Comparison of ENCODE assay signal across 32 mouse cellular contexts in genomic region chr4:136998371-136998770, GRCm38 (mm10). TPM values are rescaled to one million over a fixed set of nuclear protein-coding genes. Genes with fewer than 3 reads are reported as not detected.
"Had no signal": no experiment of that assay in that cellular context is flagged by ENCODE, and none has a peak within 500 bp of the region (broad histone marks: within the 10 kb centered on the region; RNA-seq: fewer than 3 reads in every experiment).

No protein-coding gene starts in this region.

- DNase-seq: gastrocnemius, postnatal 14 days; gastrocnemius, postnatal 36 days; heart, adult 11 months; heart, adult 2 months; heart, postnatal 14 days; heart, postnatal 36 days; kidney, adult 11 months; kidney, adult 2 months; kidney, adult 9 months; kidney, postnatal 14 days; kidney, postnatal 36 days; layer of hippocampus, adult 9-11 months; layer of hippocampus, postnatal 36 days; lung, adult 18-20 months had no signal

- H3K9me3 ChIP-seq: heart, embryonic 13.5 days; heart, embryonic 15.5 days; kidney, embryonic 15.5 days; limb, embryonic 13.5 days; limb, embryonic 15.5 days; liver, embryonic 12.5 days had no signal

- H3K4me1 ChIP-seq: heart, embryonic 15.5 days; kidney, embryonic 15.5 days; limb, embryonic 13.5 days; limb, embryonic 15.5 days; liver, embryonic 12.5 days had no signal

- H3K4me2 ChIP-seq: heart, embryonic 11.5 days; heart, embryonic 13.5 days; heart, embryonic 15.5 days; hindbrain, embryonic 14.5 days; kidney, embryonic 15.5 days; limb, embryonic 13.5 days; limb, embryonic 15.5 days; liver, embryonic 12.5 days had no signal

- H3K27ac ChIP-seq: heart, adult 2 months; heart, embryonic 13.5 days; heart, embryonic 15.5 days; hindbrain, embryonic 14.5 days; kidney, embryonic 15.5 days; kidney, postnatal 0 days; left cerebral cortex, adult 2 months; limb, embryonic 13.5 days; limb, embryonic 15.5 days; liver, embryonic 12.5 days; liver, embryonic 14.5 days had no signal

- ATAC-seq: hindbrain, embryonic 16.5 days; intestine, embryonic 16.5 days; liver, embryonic 12.5 days had no signal

- H3K9ac ChIP-seq: heart, embryonic 13.5 days; heart, embryonic 15.5 days; hindbrain, embryonic 14.5 days; kidney, embryonic 15.5 days; limb, embryonic 13.5 days; limb, embryonic 15.5 days; liver, embryonic 12.5 days; liver, embryonic 14.5 days had no signal

- H3K4me3 ChIP-seq: heart, adult 2 months; heart, embryonic 13.5 days; heart, embryonic 15.5 days; kidney, embryonic 15.5 days; left cerebral cortex, adult 2 months; limb, embryonic 13.5 days; limb, embryonic 15.5 days; liver, embryonic 12.5 days had no signal

- H3K27me3 ChIP-seq: heart, embryonic 13.5 days; heart, embryonic 15.5 days; kidney, embryonic 15.5 days; limb, embryonic 13.5 days; limb, embryonic 15.5 days; liver, embryonic 12.5 days had no signal

RNA-seq across cellular contexts. Expression of gene Epha8, which starts 41.8 kb away (rescaled TPM):
- total RNA-seq: gastrocnemius, adult 18-20 months; gastrocnemius, adult 8-10 months; gastrocnemius, postnatal 14 days; gastrocnemius, postnatal 36 days; heart, adult 2 months; heart, postnatal 14 days; heart, postnatal 36 days; hematopoietic stem cell, adult 5-6 weeks; liver, adult 2 months had no signal
- polyA plus RNA-seq: heart, embryonic 11.5 days; heart, postnatal 0 days; liver, adult 2 months had no signal
